Mouse (Mus musculus): ENCODE data around the gene Ccdc30.
A peak's percentile ranks its signal among the peaks of the same experiment; 100 is the strongest.

Ccdc30 gene

GRCm38 (mm10) chr4:119417270-119417669 is 1.9 kb upstream of the Ccdc30 start:
- DNase-seq (ENCODE audit: low read depth, low spot score), result no peak

- no peak for DNase-seq (ENCODE audit: low read depth, low spot score)
Measured at GRCm38 (mm10) chr4:119412791-119413190, 2.5 kb downstream of the Ccdc30 start.

GRCm38 (mm10) chr4:119411877-119412650 is 3.3 kb downstream of the Ccdc30 start:
- no peak for DNase-seq (ENCODE audit: low read depth, low spot score)

- DNase-seq (ENCODE audit: low read depth, low spot score), result no peak
Measured at GRCm38 (mm10) chr4:119403431-119403830, 11.9 kb downstream of the Ccdc30 start.

- DNase-seq (ENCODE audit: low read depth, low spot score), result no peak
Measured at GRCm38 (mm10) chr4:119400896-119401295, 14.4 kb downstream of the Ccdc30 start.

GRCm38 (mm10) chr4:119398751-119399150 is 16.6 kb downstream of the Ccdc30 start:
- no peak for DNase-seq (ENCODE audit: low read depth, low spot score)

GRCm38 (mm10) chr4:119390369-119390768 is 25.0 kb downstream of the Ccdc30 start:
- DNase-seq (ENCODE audit: low read depth, low spot score), result no peak

GRCm38 (mm10) chr4:119389184-119389583 is 26.1 kb downstream of the Ccdc30 start:
- no peak for DNase-seq (ENCODE audit: low read depth, low spot score)

- DNase-seq (ENCODE audit: low read depth, low spot score), result no peak
Measured at GRCm38 (mm10) chr4:119381471-119382190, 33.7 kb downstream of the Ccdc30 start.

GRCm38 (mm10) chr4:119369460-119369859 is 45.9 kb downstream of the Ccdc30 start:
- DNase-seq (ENCODE audit: low read depth, low spot score), result no peak

- no peak for DNase-seq (ENCODE audit: low read depth, low spot score)
Measured at GRCm38 (mm10) chr4:119366758-119367526, 48.4 kb downstream of the Ccdc30 start.

- no peak for DNase-seq (ENCODE audit: low read depth, low spot score)
Measured at GRCm38 (mm10) chr4:119362231-119362630, 53.1 kb downstream of the Ccdc30 start.

GRCm38 (mm10) chr4:119359196-119359971 is 55.9 kb downstream of the Ccdc30 start:
- DNase-seq (ENCODE audit: low read depth, low spot score), result no peak

GRCm38 (mm10) chr4:119345508-119345907 is 69.8 kb downstream of the Ccdc30 start:
- DNase-seq (ENCODE audit: low read depth, low spot score), result no peak

- peak; percentile 71 for DNase-seq (ENCODE audit: low read depth, low spot score)
Measured at GRCm38 (mm10) chr4:119338861-119339361, 76.4 kb downstream of the Ccdc30 start.

GRCm38 (mm10) chr4:119338422-119338821 is 76.9 kb downstream of the Ccdc30 start:
- DNase-seq (ENCODE audit: low read depth, low spot score), result peak; percentile 37

GRCm38 (mm10) chr4:119333487-119333886 is 81.8 kb downstream of the Ccdc30 start:
- no peak for DNase-seq (ENCODE audit: low read depth, low spot score)

GRCm38 (mm10) chr4:119320896-119321550 is 94.3 kb downstream of the Ccdc30 start:
- no peak for DNase-seq (ENCODE audit: low read depth, low spot score)

- peak; percentile 86 for DNase-seq (ENCODE audit: low read depth, low spot score)
Measured at GRCm38 (mm10) chr4:119320131-119320830, 95.0 kb downstream of the Ccdc30 start, which contains the start of gene Ppih. Gene Ppih, minus strand, starts transcription at chr4:119320546.

GRCm38 (mm10) chr4:119313756-119314155 is 101.6 kb downstream of the Ccdc30 start:
- DNase-seq (ENCODE audit: low read depth, low spot score), result no peak
